Mouse (Mus musculus): ENCODE results near the gene Gm15517. TPM values are rescaled to one million over a fixed set of nuclear protein-coding genes. Genes with fewer than 3 reads are reported as not detected.

Gene Gm15517
- total and polyA plus RNA-seq, 3 experiments = not detected

DNA sequence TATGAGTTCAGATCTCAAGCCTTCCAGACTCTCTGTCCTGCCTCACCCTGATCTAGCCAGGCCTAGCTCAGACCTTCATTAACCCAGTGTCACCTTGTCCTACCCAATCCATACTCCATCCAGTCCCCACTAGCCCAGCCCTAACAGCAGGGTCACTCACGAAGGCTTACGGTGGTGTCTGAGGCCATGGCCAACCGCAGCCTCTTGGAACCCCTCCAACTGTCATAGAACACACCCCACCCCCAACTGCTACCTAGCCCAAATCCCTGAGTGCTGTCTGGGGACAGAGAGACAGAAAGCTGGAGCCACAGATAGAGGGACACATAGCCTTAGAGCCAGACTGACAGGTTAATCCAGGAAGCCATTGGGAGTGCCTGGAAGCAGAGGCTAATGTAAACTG, 25.3 kb upstream of the Gm15517 start, which contains the start of gene Gm36864:
Gm36864 (plus strand) TSS at position 269 of the 400 bp plus-strand sequence.
- dilution Hi-C loops (cut with MboI; ENCODE audit: extremely low pct_ligation_motif_present, extremely low pct_unique_long_range_greater_than_20kb, low sequenced_read_pairs) = no loop called here
- H3K4me3 ChIP-seq (replicated peaks in 1 of 3; ENCODE audit: low read depth in 2 of 3, low read length in 2 of 3, poor library complexity in 1 of 3) = no peak within 1 kb of the TSS
- no peaks in the 10 kb centered on the region for H3K79me2 ChIP-seq (replicated peaks; ENCODE audit: control insufficient read depth, extremely low read depth, insufficient read depth, poor library complexity, severe bottlenecking)
- in situ Hi-C loops (cut with MboI; ENCODE audit: low pct_ligation_motif_present, low pct_unique_long_range_greater_than_20kb, low sequenced_read_pairs) = no loop called here
- no peak within 1 kb of the TSS for H3K9ac ChIP-seq (ENCODE audit: insufficient read depth, low read depth)
- no peak within 1 kb of the TSS for H3K4me2 ChIP-seq (ENCODE audit: insufficient read depth, low read depth, poor library complexity, severe bottlenecking)
- DNase-seq (ENCODE audit: extremely low read depth) = no peak
- H3K9me3 ChIP-seq (replicated peaks; ENCODE audit: low read length) = no peaks in the 10 kb centered on the region
- TF ChIP-seq NELFE (IDR thresholded peaks at IDR 0.05; ENCODE audit: low read depth, low read length) = no peak
- no peak for TF ChIP-seq RAD21 (IDR thresholded peaks at IDR 0.05; ENCODE audit: low read depth, low read length)
- no peak for TF ChIP-seq MAFK (IDR thresholded peaks at IDR 0.05; ENCODE audit: insufficient replicate concordance, low read length)
- TF ChIP-seq MAX (IDR thresholded peaks at IDR 0.05; ENCODE audit: low read length) = no peak
- TF ChIP-seq IRF4 (IDR thresholded peaks at IDR 0.05; ENCODE audit: low read depth, low read length) = no peak
- TF ChIP-seq SMC3 (IDR thresholded peaks at IDR 0.05; ENCODE audit: low read depth, low read length) = no peak
- no peak for TF ChIP-seq GABPA (IDR thresholded peaks at IDR 0.05; ENCODE audit: insufficient replicate concordance, low read depth, low read length)
- TF ChIP-seq CTCF (conservative IDR thresholded peaks at IDR 0.05 in 1 of 2, IDR thresholded peaks at IDR 0.05 in 1 of 2; ENCODE audit: low read depth in 2 of 2, low read length in 2 of 2) = no peak
- H3K27ac ChIP-seq (ENCODE audit: insufficient read depth, low read depth) = no peak within 1 kb of the TSS
- no peaks in the 10 kb centered on the region for H3K36me3 ChIP-seq (replicated peaks in 1 of 2; ENCODE audit: control insufficient read depth in 1 of 2, insufficient read depth in 1 of 2, low read length in 1 of 2)
- H3K4me1 ChIP-seq (ENCODE audit: control insufficient read depth in 1 of 2, insufficient read depth in 2 of 2) = 0 out of 4 replicates have a peak, but pooled peaks cover 0 to 2% of the 10 kb centered on the region in 2 experiments
- peaks cover 16% of the 10 kb centered on the region for H3K27me3 ChIP-seq (replicated peaks)

- in situ Hi-C loops (cut with MboI; ENCODE audit: low pct_ligation_motif_present, low pct_unique_long_range_greater_than_20kb, low sequenced_read_pairs) (no loop called here), dilution Hi-C loops (cut with MboI; ENCODE audit: extremely low pct_ligation_motif_present, extremely low pct_unique_long_range_greater_than_20kb, low sequenced_read_pairs) (no loop called here)
- no peaks in the 10 kb centered on the region for H3K79me2 ChIP-seq (replicated peaks; ENCODE audit: control insufficient read depth, extremely low read depth, insufficient read depth, poor library complexity, severe bottlenecking)
- no peaks in the 10 kb centered on the region for H3K36me3 ChIP-seq (replicated peaks in 1 of 2; ENCODE audit: control insufficient read depth in 1 of 2, insufficient read depth in 1 of 2, low read length in 1 of 2)
- no peak overlapping the region for H3K27ac ChIP-seq (ENCODE audit: insufficient read depth, low read depth)
- no peak for TF ChIP-seq RCOR1 (conservative IDR thresholded peaks at IDR 0.05; ENCODE audit: low read depth, low read length)
- no peak for TF ChIP-seq EP300 (IDR thresholded peaks at IDR 0.05; ENCODE audit: low read length)
- no peak for TF ChIP-seq MXI1 (IDR thresholded peaks at IDR 0.05; ENCODE audit: low read depth, low read length)
- no peak for TF ChIP-seq ZMIZ1 (IDR thresholded peaks at IDR 0.05; ENCODE audit: low read depth, low read length)
- TF ChIP-seq ZNF384 (IDR thresholded peaks at IDR 0.05; ENCODE audit: low read depth, low read length) = no peak
- no peak for TF ChIP-seq ELF1 (IDR thresholded peaks at IDR 0.05; ENCODE audit: low read depth, low read length)
- TF ChIP-seq JUND (conservative IDR thresholded peaks at IDR 0.05; ENCODE audit: low read depth, low read length) = no peak
- TF ChIP-seq SIN3A (IDR thresholded peaks at IDR 0.05; ENCODE audit: low read length) = no peak
- no peak for TF ChIP-seq JUN (IDR thresholded peaks at IDR 0.05; ENCODE audit: insufficient read depth, low read depth, low read length)
- no peak for TF ChIP-seq UBTF (IDR thresholded peaks at IDR 0.05; ENCODE audit: low read depth, low read length)
- TF ChIP-seq HCFC1 (IDR thresholded peaks at IDR 0.05; ENCODE audit: low read depth, low read length) = no peak
- TF ChIP-seq GABPA (IDR thresholded peaks at IDR 0.05; ENCODE audit: insufficient replicate concordance, low read depth, low read length) = no peak
- TF ChIP-seq ETS1 (conservative IDR thresholded peaks at IDR 0.05; ENCODE audit: low read depth, low read length) = no peak
- no peak overlapping the region for H3K4me3 ChIP-seq (replicated peaks in 1 of 3; ENCODE audit: low read depth in 2 of 3, low read length in 2 of 3, poor library complexity in 1 of 3)
- peaks cover 9% of the 10 kb centered on the region for H3K27me3 ChIP-seq (replicated peaks)
- H3K4me2 ChIP-seq (ENCODE audit: insufficient read depth, low read depth, poor library complexity, severe bottlenecking) = no peak overlapping the region
- H3K9me3 ChIP-seq (replicated peaks; ENCODE audit: low read length) = no peaks in the 10 kb centered on the region
- DNase-seq (ENCODE audit: extremely low read depth) = no peak
- H3K9ac ChIP-seq (ENCODE audit: insufficient read depth, low read depth) = no peak overlapping the region
- peaks cover 0 to 6% of the 10 kb centered on the region in 2 experiments; a peak in 2 of 4 replicates for H3K4me1 ChIP-seq (ENCODE audit: control insufficient read depth in 1 of 2, insufficient read depth in 2 of 2)
Measured at GRCm38 (mm10) chr7:44239913-44240312, 21.3 kb upstream of the Gm15517 start.

Measured in CH12.LX (cell line).